Mouse (Mus musculus) layer of hippocampus, postnatal 14 days (tissue): ENCODE data around the gene C130032M10Rik. TPM values are rescaled to one million over a fixed set of nuclear protein-coding genes. Genes with fewer than 3 reads are reported as not detected.

Experiments
- DNase-seq, 2 experiments: peaks; one replicate each; pipeline ENCODE4 v3.0.0; 2021 to 2022; ENCODE audit warnings: low spot score in 2 of 2, mixed read lengths in 1 of 2
- total RNA-seq, 2 experiments: library from RNA; stranded (reverse); gene quantifications; 2 replicates each; pipeline ENCODE4 v1.2.3; 2021

Gene C130032M10Rik
- total RNA-seq, 2 experiments from 2014 or later: not detected

- DNase-seq: no peak
These were observed 31.3 kb downstream of the C130032M10Rik start for GRCm38 (mm10) chr9:114546765-114547164.

- no peak for DNase-seq
These were observed 32.2 kb downstream of the C130032M10Rik start for GRCm38 (mm10) chr9:114547643-114548077.

- no peak for DNase-seq
These were observed 33.0 kb downstream of the C130032M10Rik start for GRCm38 (mm10) chr9:114548496-114548895.

- DNase-seq: no peak
These were observed 33.6 kb downstream of the C130032M10Rik start for GRCm38 (mm10) chr9:114549117-114549516.

- DNase-seq: no peak
These were observed 34.5 kb downstream of the C130032M10Rik start for GRCm38 (mm10) chr9:114550033-114550432.

GRCm38 (mm10) chr9:114553828-114554227 is 38.3 kb downstream of the C130032M10Rik start:
- no peak for DNase-seq

GRCm38 (mm10) chr9:114554355-114554979 is 39.0 kb downstream of the C130032M10Rik start:
- DNase-seq: no peak

- no peak for DNase-seq
These were observed 40.9 kb downstream of the C130032M10Rik start for GRCm38 (mm10) chr9:114556276-114556855.

GRCm38 (mm10) chr9:114557086-114557485 is 41.6 kb downstream of the C130032M10Rik start:
- DNase-seq: no peak

GRCm38 (mm10) chr9:114560141-114560540 is 44.6 kb downstream of the C130032M10Rik start:
- DNase-seq: no peak

- DNase-seq: no peak
These were observed 45.5 kb downstream of the C130032M10Rik start for GRCm38 (mm10) chr9:114560771-114561670.

- no peak for DNase-seq
These were observed 46.1 kb downstream of the C130032M10Rik start for GRCm38 (mm10) chr9:114561671-114561971.

GRCm38 (mm10) chr9:114562031-114562918 is 46.8 kb downstream of the C130032M10Rik start:
- no peak for DNase-seq

- peak in 1 of 2 experiments; percentile 9 for DNase-seq
These were observed 47.6 kb downstream of the C130032M10Rik start for GRCm38 (mm10) chr9:114562919-114563751.

- peak; percentile 14 to 26 for DNase-seq
These were observed 48.5 kb downstream of the C130032M10Rik start, which contains the start of gene Trim71 for GRCm38 (mm10) chr9:114563761-114564606. Trim71 (minus strand) TSS chr9:114564369.

- no peak for DNase-seq
These were observed 49.2 kb downstream of the C130032M10Rik start for GRCm38 (mm10) chr9:114564667-114565066.
